Mouse (Mus musculus) liver, adult (tissue): Measurements from ENCODE around the gene Olfr735.

Experiments used
- GATA4 ChIP-seq: IDR thresholded peaks from 2 replicates; pipeline ENCODE4 v1.6.1; 2014; ENCODE audit warnings: mild to moderate bottlenecking, low read length; ENCODE audit not compliant: insufficient replicate concordance

Gene Olfr735

DNA sequence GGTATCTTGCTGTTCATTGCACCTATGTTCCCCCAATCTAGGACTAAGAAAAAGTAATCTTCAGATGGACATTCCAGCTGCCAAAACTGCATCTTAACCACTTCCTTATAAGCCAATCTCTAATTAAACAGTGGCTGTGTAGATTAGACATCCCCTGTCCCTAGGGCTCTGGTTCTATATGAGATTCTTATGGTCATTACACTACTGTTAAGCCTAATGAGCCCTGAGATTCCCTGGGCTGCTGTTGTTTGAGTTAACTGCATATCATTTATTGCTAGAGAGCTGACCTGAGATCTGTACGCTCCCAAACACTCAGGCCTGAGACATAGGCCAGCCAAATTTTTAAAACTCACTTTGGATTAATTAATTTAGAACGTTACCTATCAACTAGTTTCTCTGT lies at the start of gene Olfr735:
TSS of gene Olfr735 (minus strand) at position 77 of the 400 bp plus-strand sequence.
- TF ChIP-seq GATA4: no peak

DNA sequence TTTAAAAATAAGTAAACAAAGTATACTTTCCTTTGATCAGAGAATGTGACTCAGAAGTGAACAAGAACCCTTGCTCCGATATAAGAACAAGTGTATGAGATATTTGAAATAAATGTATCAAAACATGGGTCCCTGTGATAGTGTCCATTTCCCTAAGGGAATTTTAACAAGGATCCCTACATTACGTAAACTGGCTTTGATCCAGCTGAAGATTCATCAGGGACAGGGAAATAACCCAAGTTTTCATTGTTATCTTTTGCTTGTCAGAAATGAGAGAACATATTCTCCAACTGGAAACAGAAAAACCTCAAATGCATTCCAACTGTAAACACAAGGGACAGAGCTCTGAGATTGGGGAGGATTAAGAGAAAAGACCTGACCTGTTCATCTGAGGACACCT lies 32.2 kb upstream of the Olfr735 start, which contains the start of gene Olfr736:
TSS of gene Olfr736 (plus strand) at position 301 of the 400 bp plus-strand sequence.
- TF ChIP-seq GATA4: no peak

DNA sequence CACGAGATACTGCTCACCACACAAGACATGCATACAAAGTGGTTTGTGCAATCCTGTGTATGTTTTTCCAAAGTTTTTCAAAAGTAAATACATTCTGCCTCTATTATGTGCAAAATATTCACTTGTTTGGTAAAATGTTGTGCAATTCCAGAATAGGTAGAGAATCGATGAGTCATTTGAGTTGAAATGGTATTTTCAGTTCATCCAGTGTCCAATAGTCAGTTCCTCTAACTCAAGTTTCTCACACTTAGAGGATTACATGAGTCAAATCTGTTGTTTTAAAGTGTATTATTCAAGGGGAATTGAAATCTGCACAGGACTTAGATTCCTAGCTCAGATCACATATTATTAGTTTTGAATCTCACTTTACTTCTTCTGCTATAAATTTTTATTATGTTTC lies 14.9 kb upstream of the Olfr735 start:
- TF ChIP-seq GATA4: no peak

DNA sequence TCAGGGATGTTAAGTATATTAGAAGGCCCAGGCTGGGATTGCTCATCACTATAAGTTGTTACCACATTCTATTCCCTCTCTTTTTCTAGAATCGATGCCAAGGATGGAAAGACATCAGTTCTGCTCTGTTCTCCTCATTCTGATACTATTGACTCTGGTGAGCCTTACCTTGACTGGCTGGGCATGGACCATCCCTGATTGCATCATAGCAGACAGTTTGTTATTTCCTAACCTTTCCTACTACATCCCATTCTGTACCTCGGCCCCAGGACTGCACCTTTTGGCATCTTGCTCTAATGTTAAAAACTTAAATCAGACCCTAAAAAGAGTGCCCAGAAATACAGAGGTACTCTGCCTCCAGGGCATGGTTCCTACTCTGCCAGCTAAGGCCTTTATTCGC lies 11.8 kb upstream of the Olfr735 start:
- TF ChIP-seq GATA4: no peak

DNA sequence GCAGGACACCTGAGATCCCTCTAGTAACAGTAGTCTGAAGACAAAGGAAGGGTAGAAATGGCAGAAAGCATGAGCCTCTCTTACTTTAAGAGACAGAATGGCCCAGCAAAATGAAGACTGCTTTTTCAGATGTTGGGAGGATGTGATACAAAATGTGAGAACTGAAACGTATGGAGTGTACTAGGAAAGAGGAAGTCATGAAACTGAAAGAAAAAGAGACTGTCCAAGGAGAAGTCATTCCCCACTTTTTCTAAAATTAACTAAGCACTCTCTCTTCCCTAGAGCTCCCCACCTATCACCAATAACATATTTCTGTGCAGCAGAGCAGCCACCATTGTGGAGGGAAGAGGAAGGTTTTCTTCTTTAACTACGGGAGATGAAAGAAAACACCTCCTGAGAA lies 8.9 kb upstream of the Olfr735 start, which contains the start of gene Tlr11:
TSS of gene Tlr11 (plus strand) at position 322 of the 400 bp plus-strand sequence.
- TF ChIP-seq GATA4: no peak

DNA sequence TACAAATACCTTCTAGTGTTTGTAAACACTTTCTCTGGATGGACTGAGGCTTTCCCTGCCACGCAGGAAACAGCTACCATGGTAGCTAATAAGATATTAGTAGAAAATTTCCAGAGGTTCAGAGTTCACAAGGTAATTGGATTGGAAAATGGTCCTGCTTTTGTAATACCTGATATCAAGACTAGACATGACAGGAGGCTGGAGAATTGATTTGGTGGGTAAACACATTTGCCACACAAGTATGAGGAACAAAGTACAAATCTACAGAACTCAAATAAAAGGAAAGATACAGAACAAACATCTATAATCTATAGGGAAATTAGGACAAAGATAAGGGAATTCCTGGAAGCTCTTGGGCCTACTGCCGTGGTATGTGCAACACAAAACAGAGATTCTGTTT lies 8.1 kb upstream of the Olfr735 start:
- 0 out of 2 replicates have a peak, but pooled peaks have one; percentile 14 for TF ChIP-seq GATA4

DNA sequence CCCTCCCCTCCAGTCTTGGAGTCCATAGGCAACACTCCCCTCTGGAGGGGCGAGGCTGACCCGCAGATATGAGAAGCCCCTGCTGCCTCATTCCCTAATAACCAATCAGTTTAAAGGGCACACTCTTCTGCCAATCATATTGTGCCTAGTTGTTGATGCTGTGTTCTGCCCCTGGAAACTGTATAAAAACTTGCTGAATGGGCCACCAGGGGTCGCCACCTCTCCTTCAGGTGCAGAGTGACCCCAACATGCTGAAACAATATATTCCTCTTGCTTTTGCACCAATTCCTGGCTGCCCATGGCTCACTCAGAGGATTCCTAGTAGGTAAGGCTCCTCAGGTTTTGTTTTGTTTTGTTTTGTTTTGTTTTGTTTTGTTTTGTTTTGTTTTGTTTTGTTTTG lies 3.8 kb upstream of the Olfr735 start:
- TF ChIP-seq GATA4: no peak

DNA sequence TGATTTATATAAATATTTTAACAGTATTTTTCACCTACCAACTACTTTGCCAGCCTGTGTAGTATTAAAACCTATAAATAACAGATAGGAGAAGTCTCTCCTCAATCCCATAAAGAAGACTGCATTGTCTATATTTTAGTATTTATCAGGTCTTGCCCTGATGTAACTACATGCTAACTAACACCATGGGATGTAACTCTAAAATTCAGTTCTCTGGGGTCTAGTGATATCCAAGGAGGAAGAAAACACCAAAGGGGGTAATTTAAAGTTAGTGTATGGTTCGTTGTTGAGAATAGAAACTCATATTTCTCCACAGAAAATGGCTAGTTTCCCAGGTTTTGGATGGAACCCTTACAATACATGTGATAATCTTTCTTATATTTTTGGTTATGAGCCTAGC lies 22.0 kb downstream of the Olfr735 start, which contains the start of gene Olfr734:
TSS of gene Olfr734 (minus strand) at position 101 of the 400 bp plus-strand sequence.
- TF ChIP-seq GATA4: no peak

DNA sequence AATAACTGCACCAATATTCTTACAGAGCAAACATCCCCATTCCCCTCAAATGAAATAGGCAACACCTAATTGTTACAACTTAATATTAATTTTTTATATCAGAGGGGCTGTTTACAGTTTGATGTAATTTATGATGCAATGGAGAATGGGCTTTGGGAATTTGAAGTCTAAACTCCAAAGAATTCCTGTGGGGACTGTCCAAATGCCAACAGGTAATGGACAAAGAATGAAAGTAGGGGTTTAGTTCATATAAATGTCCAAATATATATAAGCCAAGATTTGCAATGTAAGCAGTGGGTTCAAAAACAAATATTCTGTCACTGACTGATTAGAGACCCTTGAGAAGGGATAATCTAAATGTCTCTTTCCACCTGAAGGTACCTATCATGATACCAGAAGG lies 47.2 kb downstream of the Olfr735 start, which contains the start of gene Olfr733:
TSS of gene Olfr733 (minus strand) at position 101 of the 400 bp plus-strand sequence.
- no peak for TF ChIP-seq GATA4
